Mouse (Mus musculus) T-helper 2 cell (primary cell): ENCODE results near the gene Olfr1192-ps1.
"Not testable (repeated sequence)": the region's sequence is repeated elsewhere in the genome, so short reads cannot be mapped to it uniquely, and the experiment has no call there.

Source experiments
- in situ Hi-C: fragments of 300-600 bp; cut with MboI, MseI; formaldehyde crosslinking; loops from one replicate; pipeline ENCODE4 v1.15.1; 2025; ENCODE audit warnings: high pct_unique_total_duplicates

Olfr1192-ps1 gene

GRCm38 (mm10) chr2:88648209-88648608 is at the start of gene Olfr1192-ps1:
Gene Olfr1192-ps1 (plus strand): TSS chr2:88648509.
- in situ Hi-C loops = no loop called here

GRCm38 (mm10) chr2:88640242-88640641 is 8.1 kb upstream of the Olfr1192-ps1 start, which contains the start of gene Olfr1191-ps1:
Gene Olfr1191-ps1 (plus strand): TSS chr2:88640542.
- in situ Hi-C loops = not testable (repeated sequence)

- in situ Hi-C loops = loop anchor here (10.0 kb wide), 1 partner anchor 561 kb away; no protein-coding TSS in a partner anchor
These were observed 27.0 kb downstream of the Olfr1192-ps1 start, which contains the start of gene Olfr1193 for GRCm38 (mm10) chr2:88675328-88675727. Gene Olfr1193 (plus strand): TSS chr2:88675628.

GRCm38 (mm10) chr2:88689087-88689486 is 40.8 kb downstream of the Olfr1192-ps1 start, which contains the start of gene Olfr1195:
Gene Olfr1195 (minus strand): TSS chr2:88689187.
- in situ Hi-C loops = no loop called here

- in situ Hi-C loops = no loop called here
These were observed 56.2 kb downstream of the Olfr1192-ps1 start, which contains the start of gene Olfr1196 for GRCm38 (mm10) chr2:88704497-88704896. Gene Olfr1196 (minus strand): TSS chr2:88704597.
